Mouse (Mus musculus) lung, embryonic 16.5 days (tissue): ENCODE measurements around the gene Tmem238. TPM values are rescaled to one million over a fixed set of nuclear protein-coding genes. Genes with fewer than 3 reads are reported as not detected.
"Not testable (repeated sequence)": the region's sequence is repeated elsewhere in the genome, so short reads cannot be mapped to it uniquely, and the experiment has no call there.

Experiments used
- ATAC-seq: fragments of 200-750 bp; cut with Nextera tagmentation; 2 replicates; pipeline ENCODE4 v1.8.0; 2017; ENCODE audit warnings: low read depth, mild to moderate bottlenecking, moderate library complexity
- H3K27ac ChIP-seq: fragments of 300-500 bp; sonication (generic); 2 replicates; pipeline ENCODE4 v1.5.1; 2014; ENCODE audit warnings: mild to moderate bottlenecking, control low read depth, low read length
- H3K27me3 ChIP-seq: fragments of 300-500 bp; sonication (generic); 2 replicates; pipeline ENCODE4 v1.6.1; 2014; ENCODE audit warnings: low read depth, low read length, mixed read lengths; ENCODE audit not compliant: control insufficient read depth, insufficient read depth
- H3K36me3 ChIP-seq: fragments of 300-500 bp; sonication (generic); 2 replicates; pipeline ENCODE4 v1.6.1; 2014; ENCODE audit warnings: low read length; ENCODE audit not compliant: control insufficient read depth, insufficient read depth
- H3K4me1 ChIP-seq: fragments of 300-500 bp; sonication (generic); replicated peaks from 2 replicates; pipeline ENCODE4 v1.6.1; 2014; ENCODE audit warnings: low read length, mixed read lengths; ENCODE audit not compliant: control insufficient read depth, insufficient read depth
- H3K4me2 ChIP-seq: fragments of 300-500 bp; sonication (generic); 2 replicates; pipeline ENCODE4 v1.6.1; 2014; ENCODE audit warnings: low read depth, low read length, control low read depth
- H3K4me3 ChIP-seq: fragments of 300-500 bp; sonication (generic); 2 replicates; pipeline ENCODE4 v1.5.1; 2014; ENCODE audit warnings: mild to moderate bottlenecking, low read length, control low read depth
- H3K9ac ChIP-seq: fragments of 300-500 bp; sonication (generic); 2 replicates; pipeline ENCODE4 v1.6.1; 2014; ENCODE audit warnings: low read length, control low read depth
- H3K9me3 ChIP-seq: fragments of 300-500 bp; sonication (generic); 2 replicates; pipeline ENCODE4 v1.6.1; 2016; ENCODE audit warnings: low read length; ENCODE audit not compliant: control insufficient read depth
- WGBS: fragments of 180-500 bp; shearing (Covaris S2); extraction: QIAGEN DNeasy Blood & Tissue Kit; methylation state at CpG from one replicate; pipeline ENCODE4 v1.1.7; 2014; 5-methylcytosine and 5-hydroxymethylcytosine counted together
- polyA plus RNA-seq: library from polyadenylated mRNA; unstranded; fragments of >200 nt; fragmentation: Nextera tagmentation; extraction: Ambion mirVana; gene quantifications from 2 replicates; pipeline ENCODE4 v1.2.1, GENCODE M21; 2015

Gene Tmem238
- polyA plus RNA-seq: 14.7 and 17.9 TPM in 2 replicates

GRCm38 (mm10) chr7:4789436-4789935, at the start of gene Tmem238:
TSS of gene Tmem238 (minus strand) at chr7:4789656.
- Histone ChIP-seq H3K4me1 (peaks cover 5% of the 10 kb centered on the region), H3K27ac (peak within 1 kb of the TSS; percentile 82), H3K36me3 (peaks cover 4% of the 10 kb centered on the region), H3K9me3 (no peaks in the 10 kb centered on the region), H3K4me3 (peak within 1 kb of the TSS; percentile 64), H3K27me3 (no peaks in the 10 kb centered on the region), H3K4me2 (peak within 1 kb of the TSS; percentile 86), H3K9ac (peak within 1 kb of the TSS; percentile 83)
- ATAC-seq: peak; percentile 56
- WGBS: 10% methylated on average over 27 of the region's 40 CpGs

- H3K27ac ChIP-seq: no peak overlapping the region
- H3K9ac ChIP-seq: no peak overlapping the region
- 0% methylated on average over 1 of the region's 1 CpGs for WGBS
- H3K4me3 ChIP-seq: no peak overlapping the region
- H3K4me1 ChIP-seq: peaks cover 13% of the 10 kb centered on the region
- H3K4me2 ChIP-seq: no peak overlapping the region
- no peaks in the 10 kb centered on the region for H3K9me3 ChIP-seq
- peaks cover 51% of the 10 kb centered on the region for H3K27me3 ChIP-seq
- ATAC-seq: no peak
- no peaks in the 10 kb centered on the region for H3K36me3 ChIP-seq
These were observed 48.2 kb upstream of the Tmem238 start for GRCm38 (mm10) chr7:4837639-4838038.

- Histone ChIP-seq H3K9ac (peak overlapping the region; percentile 73), H3K27ac (peak overlapping the region; percentile 83), H3K27me3 (peaks cover 39% of the 10 kb centered on the region), H3K4me3 (peak overlapping the region; percentile 55), H3K9me3 (no peaks in the 10 kb centered on the region), H3K4me2 (peak overlapping the region; percentile 81), H3K36me3 (no peaks in the 10 kb centered on the region), H3K4me1 (peaks cover 10% of the 10 kb centered on the region)
- under 1% methylated on average over 51 of the region's 51 CpGs for WGBS
- ATAC-seq: peak; percentile 88
These were observed 46.9 kb upstream of the Tmem238 start for GRCm38 (mm10) chr7:4836351-4836792.

- Histone ChIP-seq H3K9me3 (no peaks in the 10 kb centered on the region), H3K4me2 (peak overlapping the region; percentile 81), H3K27me3 (peaks cover 38% of the 10 kb centered on the region), H3K4me1 (peaks cover 10% of the 10 kb centered on the region), H3K4me3 (peak overlapping the region; percentile 55), H3K36me3 (no peaks in the 10 kb centered on the region), H3K9ac (peak overlapping the region; percentile 73), H3K27ac (peak overlapping the region; percentile 83)
- ATAC-seq: peak; percentile 26; the same call in 1 of the 2 replicates
- WGBS: 4% methylated on average over 29 of the region's 34 CpGs
These were observed 46.3 kb upstream of the Tmem238 start for GRCm38 (mm10) chr7:4835631-4836327.

GRCm38 (mm10) chr7:4830476-4830875, 41.0 kb upstream of the Tmem238 start:
- Histone ChIP-seq H3K36me3 (no peaks in the 10 kb centered on the region), H3K4me2 (no peak overlapping the region), H3K9me3 (no peaks in the 10 kb centered on the region), H3K27me3 (peaks cover 17% of the 10 kb centered on the region), H3K9ac (no peak overlapping the region), H3K4me1 (no peaks in the 10 kb centered on the region; the same call in 1 of the 2 replicates), H3K4me3 (no peak overlapping the region), H3K27ac (no peak overlapping the region)
- no peak for ATAC-seq
- WGBS: 8% methylated on average over 12 of the region's 12 CpGs

- ATAC-seq: no peak
- Histone ChIP-seq H3K4me3 (no peak overlapping the region), H3K36me3 (no peaks in the 10 kb centered on the region), H3K9ac (no peak overlapping the region), H3K9me3 (no peaks in the 10 kb centered on the region), H3K27ac (no peak overlapping the region; the same call in 1 of the 2 replicates), H3K4me1 (peaks cover 4% of the 10 kb centered on the region; the same call in 1 of the 2 replicates), H3K27me3 (no peaks in the 10 kb centered on the region), H3K4me2 (no peak overlapping the region)
- 39% methylated on average over 4 of the region's 4 CpGs for WGBS
These were observed 35.9 kb upstream of the Tmem238 start for GRCm38 (mm10) chr7:4825365-4825764.

- H3K4me2 ChIP-seq: no peak overlapping the region
- 34% methylated on average over 6 of the region's 6 CpGs for WGBS
- H3K9ac ChIP-seq: no peak overlapping the region
- H3K27ac ChIP-seq: peak overlapping the region; percentile 87
- no peaks in the 10 kb centered on the region for H3K36me3 ChIP-seq
- ATAC-seq: peak; percentile 74
- H3K4me3 ChIP-seq: no peak overlapping the region
- H3K9me3 ChIP-seq: no peaks in the 10 kb centered on the region
- H3K4me1 ChIP-seq: peaks cover 7% of the 10 kb centered on the region
- no peaks in the 10 kb centered on the region for H3K27me3 ChIP-seq
These were observed 32.9 kb upstream of the Tmem238 start for GRCm38 (mm10) chr7:4822162-4822907.

GRCm38 (mm10) chr7:4821690-4822089, 32.2 kb upstream of the Tmem238 start:
- 59% methylated on average over 4 of the region's 4 CpGs for WGBS
- Histone ChIP-seq H3K27ac (peak overlapping the region; percentile 87), H3K9me3 (no peaks in the 10 kb centered on the region), H3K36me3 (no peaks in the 10 kb centered on the region), H3K4me2 (no peak overlapping the region), H3K4me1 (peaks cover 7% of the 10 kb centered on the region), H3K27me3 (no peaks in the 10 kb centered on the region), H3K9ac (no peak overlapping the region), H3K4me3 (no peak overlapping the region)
- no peak for ATAC-seq

- H3K9ac ChIP-seq, H3K4me3 ChIP-seq, ATAC-seq, H3K27me3 ChIP-seq, H3K36me3 ChIP-seq, H3K4me2 ChIP-seq, H3K27ac ChIP-seq, H3K9me3 ChIP-seq, H3K4me1 ChIP-seq: not testable (repeated sequence)
- WGBS: 88% methylated on average over 7 of the region's 7 CpGs
These were observed 31.5 kb upstream of the Tmem238 start for GRCm38 (mm10) chr7:4820925-4821324.
